Mouse (Mus musculus): ENCODE measurements around the gene Slc13a2. TPM values are rescaled to one million over a fixed set of nuclear protein-coding genes. Genes with fewer than 3 reads are reported as not detected.

Slc13a2 gene
- total RNA-seq, 2 experiments from 2014 or later: not detected

DNA sequence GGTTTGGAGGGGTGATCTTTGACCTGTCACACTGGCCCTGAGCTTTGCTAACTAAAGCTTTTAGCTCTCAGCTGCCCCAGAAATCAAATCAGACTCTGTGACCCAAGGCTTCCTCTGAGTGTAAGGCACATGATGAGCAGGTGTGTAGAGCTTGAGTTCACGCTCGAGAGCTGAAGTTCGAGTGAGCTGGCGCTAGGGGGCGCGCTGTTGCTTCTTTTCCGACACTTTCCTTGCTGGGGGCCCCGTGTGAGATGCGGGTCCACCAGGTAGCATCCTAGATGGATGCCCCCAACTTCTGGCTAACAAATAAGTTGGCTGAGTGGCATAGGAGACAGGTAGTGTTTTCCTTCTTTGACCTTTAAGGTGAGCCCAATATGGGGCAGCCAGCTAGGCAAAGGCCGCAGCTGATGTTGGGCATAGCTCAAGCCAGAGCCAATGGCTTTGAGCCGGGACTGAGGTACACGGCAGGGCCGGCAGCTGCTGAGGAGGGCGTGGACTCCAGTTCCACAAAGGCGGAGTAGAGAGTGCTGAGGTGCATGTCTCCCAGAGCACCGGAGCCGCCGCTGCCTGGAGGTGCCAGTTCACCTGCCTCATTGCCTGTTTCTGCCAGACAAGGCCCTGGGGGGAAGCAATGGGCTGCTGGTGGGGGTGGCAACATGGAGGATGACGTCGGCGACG, 63.5 kb downstream of the Slc13a2 start:
- no peak for DNase-seq
- intact Hi-C loops (cut with DNase I): loop anchor here (5.0 kb wide), 1 partner anchor 94 kb away; no protein-coding TSS in a partner anchor

DNA sequence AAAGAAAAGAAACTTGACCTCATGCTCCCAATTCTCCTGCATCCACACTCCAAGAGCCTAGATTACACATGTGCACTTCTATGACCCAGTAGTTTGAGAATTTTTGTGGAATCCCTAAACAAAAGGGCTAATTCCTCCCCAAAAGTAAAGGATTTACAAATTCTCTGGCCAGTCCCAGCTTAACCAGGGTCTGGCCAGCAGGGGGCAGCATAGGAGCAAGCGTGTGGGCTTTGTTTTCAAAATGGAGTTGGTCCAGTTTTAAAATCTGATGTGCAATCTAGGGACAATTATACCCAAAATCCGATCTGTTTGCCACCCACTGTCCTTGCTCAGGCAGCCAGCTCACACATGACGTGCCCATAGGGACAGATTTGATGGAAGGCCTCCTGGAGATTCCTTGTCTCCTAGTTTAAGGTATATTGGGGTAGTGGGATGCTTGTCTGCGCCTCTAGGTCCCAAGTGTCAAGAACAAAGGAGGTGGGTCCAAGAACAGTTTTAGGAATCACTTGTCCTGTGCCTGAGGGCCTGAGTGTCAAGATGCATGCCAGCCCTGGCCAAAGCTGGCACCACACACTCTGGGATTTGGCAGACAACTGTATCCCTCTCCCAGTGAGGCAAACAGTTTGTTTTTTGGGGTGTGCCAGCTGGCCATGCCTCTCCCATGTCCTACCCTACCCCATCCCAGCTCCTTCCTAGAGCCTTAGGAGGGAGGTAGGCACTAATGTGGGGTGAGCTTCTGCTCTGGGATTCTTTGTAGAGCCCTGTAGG, 66.4 kb downstream of the Slc13a2 start:
- intact Hi-C loops (cut with DNase I): loop anchor here (5.0 kb wide), 1 partner anchor 97 kb away; no protein-coding TSS in a partner anchor
- peak; percentile 44 to 76 for DNase-seq

DNA sequence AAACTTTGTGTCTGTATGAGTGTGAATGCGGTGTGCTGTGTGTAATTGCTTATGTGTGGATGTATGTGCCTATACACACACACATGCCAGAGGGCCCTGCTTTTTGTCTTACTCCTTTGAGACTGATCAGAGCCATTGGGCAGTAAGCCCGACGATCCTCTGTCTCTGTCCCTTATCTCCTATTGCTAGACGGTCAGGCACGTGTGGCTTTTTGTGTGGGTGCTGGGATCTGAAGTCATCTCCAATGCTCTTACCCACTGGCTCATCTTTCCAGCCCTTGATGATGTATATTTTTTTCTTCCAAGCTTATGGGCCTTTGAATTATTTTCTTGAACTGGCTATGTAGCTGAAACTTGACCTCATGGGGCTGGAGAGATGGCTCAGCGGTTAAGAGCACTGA, 67.1 kb downstream of the Slc13a2 start:
- intact Hi-C loops (cut with DNase I): loop anchor here (5.0 kb wide), 1 partner anchor 97 kb away; no protein-coding TSS in a partner anchor
- no peak for DNase-seq

DNA sequence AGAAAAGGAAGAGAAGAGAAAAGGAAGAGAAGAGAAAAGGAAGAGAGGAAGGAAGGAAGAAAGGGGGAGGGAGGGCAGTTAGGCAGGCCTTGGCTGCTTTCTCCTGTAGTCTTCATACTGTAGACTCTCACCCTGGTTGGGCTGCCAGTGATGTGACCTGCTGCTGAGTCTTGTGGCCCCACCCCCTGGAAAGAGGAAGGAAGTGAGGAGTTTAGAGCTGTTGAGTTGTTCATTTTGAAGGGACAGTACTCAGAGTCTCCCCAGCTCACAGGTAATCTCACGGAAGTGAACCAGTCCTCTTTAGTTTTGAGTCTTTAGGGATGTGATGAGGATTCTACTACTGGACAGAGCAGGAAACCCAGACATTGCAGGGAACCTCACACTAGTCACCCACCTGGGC, 68.9 kb downstream of the Slc13a2 start:
- no peak for DNase-seq
- intact Hi-C loops (cut with DNase I): no loop called here

DNA sequence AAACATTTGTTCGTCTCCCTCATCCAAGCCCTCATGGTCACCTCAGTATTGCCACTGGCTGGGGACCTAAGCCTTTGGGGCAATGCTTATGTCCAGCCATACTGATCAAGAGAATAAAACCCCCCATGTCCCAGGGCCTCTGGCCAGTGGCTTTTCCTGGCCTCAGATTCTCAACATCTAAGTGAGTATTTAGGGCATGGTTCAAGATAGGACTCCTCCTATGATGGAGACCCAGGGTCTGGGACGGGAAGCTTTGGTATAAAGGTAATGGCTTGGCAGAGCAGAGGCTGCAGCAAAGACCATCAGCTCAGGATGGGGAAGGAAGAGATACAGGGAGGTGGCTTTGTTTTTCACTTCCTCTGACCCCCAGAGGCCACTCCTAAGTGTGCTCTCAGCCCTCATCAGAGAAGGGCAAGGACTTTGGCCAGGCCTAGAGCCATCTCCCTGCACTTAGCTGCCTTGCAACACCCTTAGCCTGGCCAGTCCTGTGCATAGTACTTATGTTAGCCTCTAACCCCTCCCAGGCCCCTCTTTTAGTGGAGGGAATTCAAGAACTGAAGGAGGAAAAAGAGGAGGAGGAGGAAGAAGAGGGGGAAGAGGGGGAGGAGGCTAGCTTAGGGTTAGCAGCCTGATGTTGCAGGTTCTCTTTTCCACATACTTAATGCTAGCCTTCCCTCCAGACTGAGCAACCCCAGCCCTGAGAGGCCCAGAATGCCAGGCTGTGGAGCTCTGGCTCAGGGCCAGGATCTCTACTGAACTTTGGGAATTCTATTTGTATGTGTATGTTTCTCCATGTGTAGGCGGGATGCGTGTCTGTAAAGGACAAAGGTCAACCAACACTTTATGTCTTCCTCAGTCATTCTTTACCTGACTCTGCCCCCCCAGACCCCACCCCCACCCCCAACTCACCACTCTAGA, 72.3 kb downstream of the Slc13a2 start:
- no peak for DNase-seq
- intact Hi-C loops (cut with DNase I): loop anchor here (5.0 kb wide), 1 partner anchor 72 kb away; no protein-coding TSS in a partner anchor

DNA sequence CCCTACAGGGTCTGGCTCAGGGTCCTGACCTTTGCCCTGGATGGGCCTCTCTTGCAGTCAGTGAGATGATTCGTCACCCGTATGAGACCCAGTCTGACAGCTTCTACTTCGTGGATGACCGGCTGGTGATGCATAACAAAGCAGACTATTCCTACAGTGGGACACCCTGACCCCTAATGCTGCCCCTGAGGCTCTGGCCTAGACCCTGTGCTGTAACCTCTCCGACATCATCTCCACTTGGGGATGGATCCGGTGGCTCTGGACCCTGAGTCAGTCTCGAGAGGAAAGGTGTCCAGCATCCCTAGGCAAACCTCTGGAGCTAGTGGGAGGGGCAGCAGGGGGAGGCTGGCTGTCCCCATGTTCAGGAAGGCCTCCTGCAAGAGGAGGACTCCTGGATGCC, 73.5 kb downstream of the Slc13a2 start:
- intact Hi-C loops (cut with DNase I): loop anchor here (5.0 kb wide), 1 partner anchor 71 kb away; no protein-coding TSS in a partner anchor
- no peak for DNase-seq

DNA sequence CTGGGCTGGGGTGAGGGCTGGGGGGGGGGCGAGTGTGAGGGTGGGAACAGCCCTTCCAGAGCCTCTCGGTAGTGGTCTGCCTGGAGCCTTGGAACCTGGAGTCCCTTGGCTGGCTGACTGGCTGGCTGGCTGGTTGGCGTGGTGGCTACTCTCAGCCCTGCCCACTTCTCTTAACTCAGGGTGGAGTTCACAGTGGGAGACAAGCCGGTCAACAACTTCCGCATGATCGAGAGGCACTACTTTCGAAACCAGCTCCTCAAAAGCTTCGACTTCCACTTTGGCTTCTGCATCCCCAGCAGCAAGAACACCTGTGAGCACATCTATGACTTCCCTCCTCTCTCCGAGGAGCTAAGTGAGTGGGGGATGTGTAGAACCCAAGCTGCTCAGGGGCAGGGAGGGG, 74.1 kb downstream of the Slc13a2 start:
- no peak for DNase-seq
- intact Hi-C loops (cut with DNase I): loop anchor here (1.0 to 5.0 kb wide), 2 partner anchors 71 to 86 kb away; no protein-coding TSS in a partner anchor

Other genes with a start within 250 kb of the Slc13a2 start
- gene Nek8, start 245.5 kb downstream of the Slc13a2 start, total RNA-seq (2021): 1 to 10 TPM; 4.5 to 5.4 TPM
- gene Tlcd1, start 245.5 kb downstream of the Slc13a2 start, total RNA-seq (2021): 1 to 10 TPM; 9.1 to 9.4 TPM
- gene Rpl23a, start 238.6 kb downstream of the Slc13a2 start, total RNA-seq (2021): 100 to 1,000 TPM; 965 to 994 TPM
- 10 to 100 TPM; 22.3 to 24.3 TPM for gene Rab34, start 233.8 kb downstream of the Slc13a2 start, total RNA-seq (2021)
- gene Proca1, start 228.8 kb downstream of the Slc13a2 start, total RNA-seq (2021): 1 to 10 TPM; 1.5 to 3.1 TPM
- gene Sdf2, start 176.5 kb downstream of the Slc13a2 start, total RNA-seq (2021): 10 to 100 TPM; 46.4 to 50.6 TPM
- 10 to 100 TPM; 33.7 to 36.6 TPM for gene Supt6, start 176.2 kb downstream of the Slc13a2 start, total RNA-seq (2021)
- gene 2610507B11Rik, start 160.5 kb downstream of the Slc13a2 start, total RNA-seq (2021): 100 to 1,000 TPM; 180 to 190 TPM
- under 1 TPM; 0.57 to 0.67 TPM for gene BC030499, start 131.4 kb downstream of the Slc13a2 start, total RNA-seq (2021)
- 1 to 10 TPM; 8.8 to 9.5 TPM for gene Spag5, start 120.7 kb downstream of the Slc13a2 start, total RNA-seq (2021)
- gene Aldoc, start 99.2 kb downstream of the Slc13a2 start, total RNA-seq (2021): 1 to 10 TPM in 1 of 2 experiments, under 1 TPM in 1; 0.81 to 1.1 TPM
- 10 to 100 TPM; 26.4 to 26.8 TPM for gene Pigs, start 93.8 kb downstream of the Slc13a2 start, total RNA-seq (2021)
- 10 to 100 TPM in 1 of 2 experiments, 1 to 10 TPM in 1; 9.0 to 10.1 TPM for gene Unc119, start 78.7 kb downstream of the Slc13a2 start, total RNA-seq (2021)
- gene Foxn1, start 35.7 kb downstream of the Slc13a2 start, total RNA-seq (2021): not detected
- 1 to 10 TPM; 1.5 to 2.0 TPM for gene Slc46a1, start 43.5 kb upstream of the Slc13a2 start, total RNA-seq (2021)
- under 1 TPM; 0.22 to 0.30 TPM for gene Sarm1, start 75.5 kb upstream of the Slc13a2 start, total RNA-seq (2021)
- 10 to 100 TPM; 23.4 to 28.4 TPM for gene Vtn, start 76.9 kb upstream of the Slc13a2 start, total RNA-seq (2021)
- gene Sebox, start 81.2 kb upstream of the Slc13a2 start, total RNA-seq (2021): not detected
- 10 to 100 TPM; 14.9 to 16.6 TPM for gene Tmem199, start 90.0 kb upstream of the Slc13a2 start, total RNA-seq (2021)
- 100 to 1,000 TPM; 161 to 163 TPM for gene Poldip2, start 90.0 kb upstream of the Slc13a2 start, total RNA-seq (2021)
- gene Tnfaip1, start 114.1 kb upstream of the Slc13a2 start, total RNA-seq (2021): 10 to 100 TPM; 62.7 to 66.2 TPM
- 10 to 100 TPM; 50.6 to 53.5 TPM for gene Ift20, start 114.1 kb upstream of the Slc13a2 start, total RNA-seq (2021)
- gene Tmem97, start 128.6 kb upstream of the Slc13a2 start, total RNA-seq (2021): 10 to 100 TPM; 14.5 to 16.8 TPM

Data from heart, postnatal 10 days (tissue).